Mouse (Mus musculus) ES-E14 (cell line): Measurements from ENCODE around the gene Mpst. TPM values are rescaled to one million over a fixed set of nuclear protein-coding genes. Genes with fewer than 3 reads are reported as not detected.

Experiments used
- DNase-seq: peaks from one replicate; pipeline ENCODE4 v3.0.0-alpha.2; 2013; ENCODE audit warnings: low read depth, low spot score
- H3K27ac ChIP-seq: 2 replicates; pipeline ENCODE4 v1.5.1; 2012; ENCODE audit warnings: low read depth, mild to moderate bottlenecking, low read length, moderate library complexity, mixed read lengths; ENCODE audit not compliant: poor library complexity, insufficient read depth, severe bottlenecking
- H3K36me3 ChIP-seq: 2 replicates; pipeline ENCODE4 v1.6.1; 2012; ENCODE audit warnings: mild to moderate bottlenecking, low read length, moderate library complexity, mixed read lengths; ENCODE audit not compliant: control insufficient read depth, poor library complexity, insufficient read depth, severe bottlenecking
- H3K4me1 ChIP-seq, 2 experiments: fragments of 150-350 bp in 1 of 2; sonication (generic) in 1 of 2; 2 replicates each; pipeline ENCODE4 v1.6.1; 2012; ENCODE audit warnings: low read length in 2 of 2, mild to moderate bottlenecking in 1 of 2, mixed read lengths in 1 of 2; ENCODE audit not compliant: control insufficient read depth in 2 of 2, insufficient read depth in 2 of 2, poor library complexity in 1 of 2
- H3K4me3 ChIP-seq, 2 experiments: fragments of 150-350 bp in 1 of 2; sonication (generic) in 1 of 2; 2 replicates each; pipeline ENCODE4 v1.5.1; 2012; ENCODE audit warnings: low read length in 2 of 2, low read depth in 1 of 2, mild to moderate bottlenecking in 1 of 2, mixed read lengths in 1 of 2; ENCODE audit not compliant: insufficient read depth in 1 of 2, poor library complexity in 1 of 2, severe bottlenecking in 1 of 2
- H3K9ac ChIP-seq: 2 replicates; pipeline ENCODE4 v1.6.1; 2012; ENCODE audit warnings: low read depth, mild to moderate bottlenecking, low read length, mixed read lengths; ENCODE audit not compliant: poor library complexity, insufficient read depth, severe bottlenecking
- H3K9me3 ChIP-seq: fragments of 150-350 bp; sonication (generic); 2 replicates; pipeline ENCODE4 v1.6.1; 2012; ENCODE audit warnings: low read depth, mild to moderate bottlenecking, low read length; ENCODE audit not compliant: control insufficient read depth, insufficient read depth
- CHD2 ChIP-seq: IDR thresholded peaks from 2 replicates; pipeline ENCODE4 v1.6.1; 2014; ENCODE audit warnings: mild to moderate bottlenecking, low read depth, low read length, inconsistent platforms
- HCFC1 ChIP-seq: IDR thresholded peaks from 2 replicates; pipeline ENCODE4 v1.6.1; 2012; ENCODE audit warnings: low read length, inconsistent platforms, borderline replicate concordance; ENCODE audit not compliant: insufficient read depth
- MAFK ChIP-seq: IDR thresholded peaks from 2 replicates; pipeline ENCODE4 v1.6.1; 2014; ENCODE audit warnings: mild to moderate bottlenecking, low read depth, low read length, inconsistent platforms; ENCODE audit not compliant: insufficient read depth
- ZC3H11A ChIP-seq: IDR thresholded peaks from 2 replicates; pipeline ENCODE4 v1.6.1; 2012; ENCODE audit warnings: low read depth, mild to moderate bottlenecking, inconsistent platforms, low read length, borderline replicate concordance
- ZNF384 ChIP-seq: IDR thresholded peaks from 2 replicates; pipeline ENCODE4 v1.6.1; 2012; ENCODE audit warnings: low read depth, low read length, inconsistent platforms
- in situ Hi-C, 2 experiments: fragments of 600-800 bp; cut with MboI; formaldehyde crosslinking; loops; one replicate each; pipeline ENCODE4 v1.15.1; 2025; ENCODE audit warnings: low sequenced_read_pairs in 2 of 2, inconsistent platforms in 1 of 2; ENCODE audit not compliant: unreplicated experiment in 2 of 2
- total RNA-seq: library from RNA; depleted of rRNA; stranded (reverse); fragments of 300-350 nt; gene quantifications from 2 replicates; pipeline ENCODE4 v1.2.3, GENCODE M21; 2012

Mpst gene
- total RNA-seq, 1 experiment = 15.1 TPM

DNA sequence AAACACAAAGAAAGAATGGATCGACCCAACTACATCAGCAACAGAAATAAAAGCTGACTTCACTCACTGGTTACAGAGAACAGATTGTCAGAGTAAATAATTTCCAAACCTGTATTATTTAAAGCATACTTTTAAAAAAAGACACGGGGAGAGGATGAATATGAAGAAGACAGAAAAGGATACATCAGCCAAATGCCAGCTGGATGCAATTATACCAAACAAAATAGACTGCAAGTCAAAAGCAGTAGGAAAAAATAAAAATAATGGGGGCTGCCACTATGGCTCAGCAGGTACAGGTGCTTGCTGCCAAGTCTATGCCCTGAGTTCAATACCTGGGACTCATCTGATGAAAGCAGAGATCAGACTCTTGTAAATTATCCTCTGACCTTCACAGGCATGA, 26.0 kb upstream of the Mpst start:
- Histone ChIP-seq H3K9ac (no peak overlapping the region), H3K27ac (no peak overlapping the region), H3K4me1 (peaks cover 3% of the 10 kb centered on the region in 2 experiments; a peak in 2 of 4 replicates), H3K36me3 (no peaks in the 10 kb centered on the region), H3K9me3 (no peaks in the 10 kb centered on the region), H3K4me3 (no peak overlapping the region)
- TF ChIP-seq CHD2 = no peak
- TF ChIP-seq HCFC1 = no peak
- TF ChIP-seq ZC3H11A = no peak
- no peak for TF ChIP-seq MAFK
- DNase-seq = no peak
- in situ Hi-C loops = no loop called here

- no peak overlapping the region for H3K4me3 ChIP-seq
- no peak overlapping the region for H3K27ac ChIP-seq
- H3K9ac ChIP-seq = no peak overlapping the region
Measured at GRCm38 (mm10) chr15:78380741-78381140, 25.5 kb upstream of the Mpst start.

DNA sequence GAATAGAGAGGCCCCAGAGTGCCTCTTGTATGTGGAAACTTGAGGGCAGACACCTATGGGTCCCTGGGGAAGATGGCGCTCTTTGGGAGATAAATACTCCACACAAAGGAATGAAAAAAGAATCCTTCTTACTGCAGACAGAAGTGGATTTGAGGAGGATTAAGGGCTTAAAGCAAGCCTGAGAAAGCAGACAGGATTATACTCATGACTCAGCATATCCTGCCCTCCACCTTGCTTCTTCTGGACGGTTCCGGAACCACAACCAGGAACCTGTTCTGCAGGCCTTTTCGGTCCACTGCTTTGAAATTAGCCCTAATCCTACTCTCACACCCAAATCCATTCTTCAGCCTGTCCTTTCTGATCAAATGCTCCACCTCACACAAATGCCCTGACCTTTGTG, 24.1 kb upstream of the Mpst start:
- peaks cover 3% of the 10 kb centered on the region in 2 experiments; a peak in 2 of 4 replicates for H3K4me1 ChIP-seq
- in situ Hi-C loops = no loop called here
- H3K4me3 ChIP-seq = no peak overlapping the region
- no peaks in the 10 kb centered on the region for H3K9me3 ChIP-seq
- H3K9ac ChIP-seq = no peak overlapping the region
- H3K27ac ChIP-seq = no peak overlapping the region; the same call in 1 of the 2 replicates
- no peak for DNase-seq
- TF ChIP-seq MAFK = peak; percentile 63
- no peak for TF ChIP-seq HCFC1
- no peaks in the 10 kb centered on the region for H3K36me3 ChIP-seq

More at GRCm38 (mm10) chr15:78380741-78381140, 25.5 kb upstream of the Mpst start:
- no peaks in the 10 kb centered on the region for H3K9me3 ChIP-seq
- no peak for TF ChIP-seq MAFK
- TF ChIP-seq ZC3H11A = no peak
- no peak for TF ChIP-seq CHD2
- TF ChIP-seq HCFC1 = no peak
- TF ChIP-seq ZNF384 = no peak
- peaks cover 3% of the 10 kb centered on the region in 2 experiments; a peak in 2 of 4 replicates for H3K4me1 ChIP-seq
- in situ Hi-C loops = no loop called here
- DNase-seq = no peak
- no peaks in the 10 kb centered on the region for H3K36me3 ChIP-seq

- Histone ChIP-seq H3K4me1 (peaks cover 3% of the 10 kb centered on the region in 2 experiments; a peak in 2 of 4 replicates), H3K27ac (no peak overlapping the region), H3K9me3 (no peaks in the 10 kb centered on the region), H3K4me3 (no peak overlapping the region), H3K36me3 (no peaks in the 10 kb centered on the region), H3K9ac (no peak overlapping the region)
- in situ Hi-C loops = no loop called here
- TF ChIP-seq ZNF384 (no peak), CHD2 (no peak)
- DNase-seq = no peak
Measured at GRCm38 (mm10) chr15:78383450-78384219, 22.6 kb upstream of the Mpst start.
